Mouse (Mus musculus) spleen, adult 2 months (tissue): ENCODE data around the gene Ubxn7. TPM values are rescaled to one million over a fixed set of nuclear protein-coding genes. Genes with fewer than 3 reads are reported as not detected.
"Not testable (repeated sequence)": the region's sequence is repeated elsewhere in the genome, so short reads cannot be mapped to it uniquely, and the experiment has no call there.

Source experiments
- DNase-seq, 2 experiments: peaks; one replicate each; pipeline versions ENCODE4 v3.0.0 to v3.0.0-alpha.2; 2012 to 2021; ENCODE audit warnings: low spot score in 2 of 2, low read depth in 1 of 2
- H3K27ac ChIP-seq: fragments of 200-500 bp; 2 replicates; pipeline ENCODE4 v1.5.1; 2012; ENCODE audit warnings: low read length, inconsistent platforms; ENCODE audit not compliant: insufficient read depth
- H3K27me3 ChIP-seq: fragments of 200-500 bp; 2 replicates; pipeline ENCODE4 v1.6.1; 2012; ENCODE audit warnings: mild to moderate bottlenecking, moderate library complexity, low read length, inconsistent platforms; ENCODE audit not compliant: control insufficient read depth, insufficient read depth
- H3K36me3 ChIP-seq: fragments of 200-500 bp; 2 replicates; pipeline ENCODE4 v1.6.1; 2012; ENCODE audit warnings: mild to moderate bottlenecking, low read length, inconsistent platforms; ENCODE audit not compliant: control insufficient read depth, insufficient read depth
- H3K4me1 ChIP-seq: fragments of 200-500 bp; 2 replicates; pipeline ENCODE4 v1.6.1; 2011; ENCODE audit warnings: inconsistent platforms; ENCODE audit not compliant: control insufficient read depth, insufficient read depth, insufficient read length
- H3K4me3 ChIP-seq: fragments of 200-500 bp; 2 replicates; pipeline ENCODE4 v1.5.1; 2011; ENCODE audit warnings: mild to moderate bottlenecking, inconsistent platforms; ENCODE audit not compliant: insufficient read depth, insufficient read length; ENCODE audit errors: extremely low read depth
- CTCF ChIP-seq: fragments of 200-500 bp; IDR thresholded peaks from 2 replicates; pipeline ENCODE4 v1.5.1; 2011; ENCODE audit warnings: mild to moderate bottlenecking, inconsistent platforms; ENCODE audit not compliant: insufficient read depth, insufficient read length, insufficient replicate concordance; ENCODE audit errors: extremely low read depth
- POLR2A ChIP-seq: fragments of 200-500 bp; IDR thresholded peaks from 2 replicates; pipeline ENCODE4 v1.6.1; 2011; ENCODE audit warnings: low read depth, low read length, inconsistent platforms
- WGBS: fragments of 180-500 bp; shearing (Covaris S2); methylation state at CpG from one replicate; pipeline ENCODE4 v1.1.7; 2018; 5-methylcytosine and 5-hydroxymethylcytosine counted together
- polyA plus RNA-seq: library from polyadenylated mRNA; depleted of rRNA; stranded (reverse); fragments of >200 nt; gene quantifications from 2 replicates; pipeline ENCODE4 v1.2.3, GENCODE M21; 2012; rRNA removed

Ubxn7 gene
- polyA plus RNA-seq, result 6.0 and 17.2 TPM in 2 replicates

DNA sequence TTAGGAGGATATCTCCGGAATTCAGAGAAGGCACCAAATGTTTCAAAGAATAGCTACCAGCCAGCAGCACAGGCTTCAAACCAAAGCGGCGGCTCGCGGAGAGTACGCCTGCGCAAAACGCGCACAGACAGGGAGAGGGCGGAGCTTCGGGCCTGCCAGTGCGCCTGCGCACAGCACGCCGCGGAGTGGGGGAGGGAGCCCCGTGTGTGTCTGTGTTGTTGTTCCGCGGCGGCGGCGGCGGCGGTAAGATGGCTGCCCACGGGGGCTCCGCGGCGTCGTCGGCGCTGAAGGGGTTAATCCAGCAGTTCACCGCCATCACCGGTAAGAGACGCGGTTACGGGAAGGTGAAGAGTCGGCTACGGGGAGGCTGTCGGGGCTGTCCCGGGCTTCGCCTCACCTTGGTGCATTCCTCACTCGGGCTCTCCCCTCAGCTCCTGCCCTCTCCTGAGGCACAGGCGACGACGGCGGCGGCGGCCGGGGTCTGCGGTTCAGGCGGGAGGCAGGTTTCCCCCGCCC lies at the start of gene Ubxn7:
Gene Ubxn7 (plus strand): TSS at position 218 of the 516 bp plus-strand sequence.
- Histone ChIP-seq H3K36me3 (no peaks in the 10 kb centered on the region), H3K4me3 (peak within 1 kb of the TSS; percentile 90), H3K4me1 (peaks cover 5% of the 10 kb centered on the region; the same call in 1 of the 2 replicates), H3K27ac (peak within 1 kb of the TSS; percentile 83), H3K27me3 (no peaks in the 10 kb centered on the region)
- under 1% methylated on average over 52 of the region's 52 CpGs for WGBS
- peak; percentile 86 to 98 for DNase-seq
- TF ChIP-seq POLR2A, result peak; percentile 50
- TF ChIP-seq CTCF, result no peak

DNA sequence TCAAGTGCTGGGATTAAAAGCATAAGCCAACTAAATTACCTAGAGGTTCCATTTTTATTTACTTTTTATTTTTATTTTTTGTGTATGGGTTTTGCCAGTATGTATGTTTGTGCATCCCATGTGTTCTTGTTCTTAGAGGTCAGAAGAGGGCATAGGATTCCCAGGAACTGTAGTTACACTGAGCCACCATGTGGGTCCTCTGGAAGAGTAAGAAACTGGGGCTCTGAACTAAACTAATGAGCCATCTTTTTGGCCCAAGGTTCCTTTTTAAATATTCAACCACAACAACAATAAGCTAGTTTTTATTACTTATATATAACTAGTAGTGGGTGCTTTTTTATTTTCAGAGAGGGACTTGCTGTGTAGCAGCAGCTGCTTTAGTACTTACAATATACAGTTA lies 49.4 kb upstream of the Ubxn7 start:
- no peak for TF ChIP-seq POLR2A
- no peak for TF ChIP-seq CTCF
- Histone ChIP-seq H3K27me3 (no peaks in the 10 kb centered on the region), H3K4me1 (0 out of 2 replicates have a peak, but pooled peaks cover 2% of the 10 kb centered on the region), H3K36me3 (peaks cover 24% of the 10 kb centered on the region), H3K4me3 (no peak overlapping the region), H3K27ac (no peak overlapping the region)
- DNase-seq, result no peak

DNA sequence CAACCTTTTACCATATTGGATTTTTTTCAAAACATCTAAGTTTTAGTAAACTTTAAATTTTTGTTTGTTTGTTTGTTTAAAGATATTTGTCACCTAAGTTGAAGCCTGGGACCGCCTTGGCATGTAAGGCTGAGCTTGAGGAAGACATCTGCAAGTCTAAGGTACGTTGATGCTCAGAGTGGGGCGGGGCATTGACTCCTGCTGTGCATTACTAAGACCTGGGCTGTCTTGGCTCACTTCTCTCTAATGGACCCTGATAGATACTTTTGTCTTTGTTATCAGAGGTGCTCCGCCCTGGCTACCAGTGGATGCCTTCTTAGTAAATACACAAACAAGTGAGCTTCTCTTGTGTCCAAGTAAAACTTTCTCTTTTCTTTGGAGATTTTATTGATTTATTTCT lies 40.2 kb upstream of the Ubxn7 start:
- peaks cover 21% of the 10 kb centered on the region for H3K36me3 ChIP-seq
- TF ChIP-seq CTCF (no peak), POLR2A (no peak)
- no peak overlapping the region for H3K4me3 ChIP-seq
- WGBS, result 97% methylated on average over 4 of the region's 4 CpGs
- no peak overlapping the region for H3K27ac ChIP-seq
- no peaks in the 10 kb centered on the region for H3K4me1 ChIP-seq
- DNase-seq, result no peak
- H3K27me3 ChIP-seq, result no peaks in the 10 kb centered on the region

DNA sequence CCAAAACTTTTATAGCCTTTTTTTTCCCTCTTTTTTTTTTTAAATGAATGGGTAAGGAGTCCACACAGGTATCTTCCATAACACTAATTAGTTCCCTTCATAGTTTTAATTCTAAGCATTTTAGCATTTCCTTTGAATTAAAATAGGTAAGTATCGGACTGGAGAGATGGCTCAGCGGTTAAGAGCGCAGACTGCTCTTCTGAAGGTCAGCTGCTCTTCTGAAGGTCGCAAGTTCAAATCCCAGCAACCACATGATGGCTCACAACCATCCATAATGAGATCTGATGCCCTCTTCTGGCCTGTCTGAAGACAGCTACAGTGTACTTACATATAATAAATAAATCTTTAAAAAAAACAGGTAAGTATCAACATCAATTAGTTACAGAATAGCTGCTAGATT lies 32.4 kb upstream of the Ubxn7 start:
- peaks cover 14% of the 10 kb centered on the region for H3K36me3 ChIP-seq
- H3K4me1 ChIP-seq, H3K27me3 ChIP-seq, H3K4me3 ChIP-seq, DNase-seq, H3K27ac ChIP-seq: not testable (repeated sequence)
- WGBS, result 91% methylated on average over 4 of the region's 4 CpGs

DNA sequence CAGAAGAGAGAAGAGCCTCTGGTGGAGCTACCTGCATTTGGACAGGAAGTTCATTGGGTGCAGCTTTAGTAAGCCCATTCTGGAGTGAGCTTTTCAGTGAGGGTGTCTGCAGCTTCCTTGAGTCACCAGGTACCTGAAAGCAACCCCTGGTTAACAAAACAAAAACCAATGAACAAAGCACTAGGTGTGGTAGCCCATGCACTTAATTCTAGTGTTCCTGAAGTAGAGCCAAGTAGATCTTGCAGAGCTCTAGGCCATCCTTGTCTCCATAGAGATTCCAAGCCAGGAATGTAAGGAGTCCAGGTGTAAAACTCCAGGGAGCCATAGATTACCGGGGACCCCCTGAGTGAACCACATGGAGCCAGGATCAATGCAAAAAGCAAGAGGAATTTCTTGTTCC lies 29.0 kb upstream of the Ubxn7 start:
- WGBS, result 91% methylated on average over 1 of the region's 1 CpGs
- no peak for DNase-seq
- Histone ChIP-seq H3K36me3 (peaks cover 12% of the 10 kb centered on the region), H3K27me3 (no peaks in the 10 kb centered on the region), H3K4me1 (no peaks in the 10 kb centered on the region), H3K4me3 (no peak overlapping the region), H3K27ac (no peak overlapping the region)
- no peak for TF ChIP-seq POLR2A
- TF ChIP-seq CTCF, result no peak

DNA sequence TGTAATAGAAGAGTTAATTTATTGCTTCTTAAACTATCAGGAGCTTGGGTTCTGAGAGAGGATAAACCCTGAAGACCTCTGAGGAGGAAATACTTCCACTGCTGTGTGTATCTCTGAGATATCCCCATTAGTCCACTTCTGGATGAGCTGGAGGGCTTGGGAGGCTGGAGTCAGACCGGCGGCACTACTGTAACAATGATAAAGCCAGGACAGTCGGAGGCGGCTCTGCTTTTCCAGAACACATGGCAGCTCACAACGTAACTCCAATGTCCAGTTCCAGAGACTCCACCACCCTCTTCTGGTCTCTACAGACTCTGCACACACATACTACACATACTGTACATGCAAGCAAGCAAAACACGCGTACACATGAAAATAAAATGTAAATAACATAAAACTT lies 28.2 kb upstream of the Ubxn7 start:
- DNase-seq, result no peak
- Histone ChIP-seq H3K4me3 (no peak overlapping the region), H3K27me3 (no peaks in the 10 kb centered on the region), H3K27ac (no peak overlapping the region), H3K4me1 (no peaks in the 10 kb centered on the region), H3K36me3 (peaks cover 8% of the 10 kb centered on the region)
- WGBS, result over 99% methylated on average over 7 of the region's 7 CpGs
- TF ChIP-seq CTCF, result no peak
- TF ChIP-seq POLR2A, result no peak

DNA sequence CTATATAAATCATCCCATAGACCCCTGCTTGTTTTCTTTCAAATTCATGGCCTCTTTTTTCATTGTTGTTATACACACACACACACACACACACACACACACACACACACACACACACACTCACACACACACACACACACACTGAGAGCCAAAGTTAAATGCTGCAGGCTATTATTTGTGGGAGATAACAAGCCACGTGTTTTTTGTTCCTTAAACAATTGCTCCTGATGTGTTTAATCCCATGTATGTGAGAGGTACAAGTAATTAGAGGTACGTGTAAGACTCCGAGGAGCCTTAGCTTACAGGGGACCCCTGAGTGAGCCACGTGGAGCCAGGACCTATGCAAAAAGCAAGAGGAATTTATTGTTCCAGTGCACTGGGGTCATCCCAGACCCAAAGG lies 20.1 kb upstream of the Ubxn7 start:
- H3K36me3 ChIP-seq, result no peaks in the 10 kb centered on the region
- TF ChIP-seq CTCF (no peak), POLR2A (no peak)
- no peak overlapping the region for H3K27ac ChIP-seq
- no peaks in the 10 kb centered on the region for H3K27me3 ChIP-seq
- 83% methylated on average over 4 of the region's 4 CpGs for WGBS
- no peak overlapping the region for H3K4me3 ChIP-seq
- H3K4me1 ChIP-seq, result no peaks in the 10 kb centered on the region
- no peak for DNase-seq

DNA sequence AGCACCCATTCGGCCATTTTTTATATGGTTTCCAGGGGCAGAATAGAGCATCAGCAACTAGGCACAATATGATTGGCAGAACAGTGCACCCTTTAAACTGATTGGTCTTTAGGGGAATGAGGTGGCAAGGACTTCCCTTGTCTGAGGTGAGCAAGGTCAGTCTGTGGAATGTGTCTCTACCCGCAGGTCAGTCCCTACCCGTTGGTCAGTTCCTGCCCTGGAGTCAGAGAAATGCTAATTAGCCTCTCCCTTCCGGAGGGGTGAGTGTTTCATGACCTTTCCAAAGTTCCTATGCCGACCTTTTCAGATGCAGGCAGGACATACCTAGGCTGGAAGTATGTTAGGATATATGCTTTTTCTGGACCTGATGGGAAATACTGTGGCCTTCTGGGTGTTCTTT lies 19.7 kb upstream of the Ubxn7 start:
- no peak for DNase-seq
- 79% methylated on average over 5 of the region's 5 CpGs for WGBS
- TF ChIP-seq CTCF, result no peak
- no peak for TF ChIP-seq POLR2A

More for the DNA sequence above, 19.7 kb upstream of the Ubxn7 start:
- Histone ChIP-seq H3K36me3 (no peaks in the 10 kb centered on the region), H3K4me1 (no peaks in the 10 kb centered on the region), H3K4me3 (no peak overlapping the region), H3K27me3 (no peaks in the 10 kb centered on the region), H3K27ac (no peak overlapping the region)
